Mouse (Mus musculus): Measurements from ENCODE around the gene Ubl7.

DNA sequence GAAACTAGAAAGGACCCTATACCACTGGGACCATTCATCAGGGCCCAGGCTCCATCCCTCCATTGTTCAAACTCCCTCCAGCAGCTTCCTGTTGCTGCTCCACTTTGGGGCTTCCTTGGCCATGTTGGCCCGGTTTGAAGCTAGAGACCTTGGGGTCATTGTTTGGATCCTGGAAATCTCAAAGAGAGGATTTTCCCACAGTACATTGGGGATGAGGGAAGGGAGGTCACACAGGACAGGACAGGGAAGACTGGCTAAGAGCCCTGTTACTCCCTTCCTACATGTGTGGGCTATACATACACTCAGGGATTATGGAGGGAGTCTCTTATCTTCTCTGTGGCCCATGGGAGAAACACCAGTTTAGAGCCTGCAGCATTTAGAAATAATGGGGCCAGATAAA lies 47.8 kb downstream of the Ubl7 start:
- TF ChIP-seq CTCF (IDR thresholded peaks at IDR 0.05; ENCODE audit: control insufficient read depth, insufficient read depth, insufficient replicate concordance, low read depth, low read length) (no peak), POLR2A (IDR thresholded peaks at IDR 0.05; ENCODE audit: control insufficient read depth, low read depth, low read length) (no peak)

Measured in testis, adult 2 months (tissue).